Mouse (Mus musculus): ENCODE results near the gene Phf21b. TPM values are rescaled to one million over a fixed set of nuclear protein-coding genes. Genes with fewer than 3 reads are reported as not detected.
"Not testable (repeated sequence)": the region's sequence is repeated elsewhere in the genome, so short reads cannot be mapped to it uniquely, and the experiment has no call there.

The Phf21b gene
- 0.41 TPM in 1 of 2 replicates, not detected in the other for polyA plus RNA-seq (2012; ENCODE audit: insufficient read depth, insufficient read length, missing spikeins)

DNA sequence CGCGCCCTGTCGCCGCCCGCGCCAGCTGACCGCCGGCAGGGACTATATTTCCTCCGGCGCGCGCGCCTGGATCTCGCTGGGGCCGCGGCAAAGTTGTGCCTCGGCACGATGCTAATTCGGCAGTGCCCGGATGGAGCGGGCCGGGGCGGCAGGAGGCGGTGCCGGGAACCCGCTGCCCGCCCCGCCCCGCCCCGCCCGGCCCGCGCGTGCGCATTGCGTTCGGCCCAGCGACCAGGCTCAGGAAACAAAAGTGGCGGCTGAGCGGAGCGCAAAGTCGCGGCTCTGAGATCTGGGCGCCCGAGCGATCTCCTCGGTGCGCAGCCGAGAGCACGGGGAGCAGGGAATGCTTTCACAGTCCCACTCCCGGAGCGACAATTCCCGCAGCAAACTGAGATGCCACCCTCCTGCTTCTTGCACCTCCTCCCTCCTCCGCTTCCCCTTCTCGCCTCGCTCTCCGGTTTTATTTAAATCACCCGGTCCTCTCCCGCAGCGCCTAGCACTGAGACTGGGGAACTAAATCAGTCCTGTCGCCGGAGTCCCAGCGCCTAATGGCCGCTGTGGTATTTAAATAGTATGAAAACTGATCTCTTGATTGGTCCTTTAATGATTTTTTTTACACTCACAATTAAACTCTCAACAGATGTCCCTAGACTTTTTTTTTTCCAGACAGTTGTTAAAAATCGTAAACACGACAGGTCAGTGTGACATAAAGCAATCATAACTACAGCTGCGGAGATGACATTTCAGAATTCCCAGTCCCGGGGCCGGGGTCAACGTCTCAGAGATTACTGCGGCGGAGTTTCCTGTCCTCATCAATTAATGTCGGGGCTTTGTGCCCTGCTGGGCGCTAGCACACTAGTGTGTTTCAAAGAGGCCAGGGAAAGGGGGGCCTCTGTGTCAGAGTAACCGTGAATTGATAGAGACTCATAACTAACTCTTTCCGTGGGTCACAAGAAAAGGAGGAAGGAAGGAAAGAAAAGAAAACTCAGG is at the start of gene Phf21b:
Phf21b (minus strand) TSS at position 44 of the 990 bp plus-strand sequence.
- TF ChIP-seq POLR2A (IDR thresholded peaks at IDR 0.05; ENCODE audit: borderline replicate concordance, low read depth, low read length) (no peak), CTCF (IDR thresholded peaks at IDR 0.05; ENCODE audit: low read depth, low read length) (no peak)
- Histone ChIP-seq H3K4me1 (ENCODE audit: control insufficient read depth, insufficient read depth, low read length) (peaks cover 11% of the 10 kb centered on the region), H3K27ac (ENCODE audit: insufficient read depth, low read depth, low read length) (peak within 1 kb of the TSS; percentile 92), H3K4me3 (ENCODE audit: insufficient read depth, low read length) (peak within 1 kb of the TSS; percentile 97)

DNA sequence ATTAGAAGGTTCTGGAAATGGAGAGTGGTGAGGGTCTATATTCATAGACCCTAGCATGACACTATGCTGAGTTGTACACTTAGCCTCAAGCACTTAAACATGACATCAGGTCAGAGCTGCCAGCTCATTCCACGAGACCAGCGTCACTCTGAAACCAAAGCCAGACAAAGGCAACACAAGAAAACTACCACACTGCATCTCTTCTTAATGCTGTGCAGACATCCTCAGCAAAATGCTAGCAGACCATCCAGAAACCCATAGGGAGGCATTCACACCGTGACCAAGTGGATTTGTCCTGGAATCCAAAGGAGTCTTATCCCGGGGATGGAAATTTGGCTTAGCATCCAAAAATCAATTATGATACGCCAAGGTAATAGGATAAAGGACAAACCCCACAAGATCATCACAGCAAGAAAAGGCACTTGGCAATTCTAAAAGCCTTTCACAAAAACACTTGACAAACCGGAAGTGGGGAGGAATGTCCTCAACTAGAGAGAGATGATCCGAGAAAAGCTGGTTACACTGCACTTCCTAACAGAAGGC is 48.1 kb upstream of the Phf21b start:
- no peak for TF ChIP-seq POLR2A (IDR thresholded peaks at IDR 0.05; ENCODE audit: borderline replicate concordance, low read depth, low read length)
- TF ChIP-seq CTCF (IDR thresholded peaks at IDR 0.05; ENCODE audit: low read depth, low read length) = no peak
- Histone ChIP-seq H3K27ac (ENCODE audit: insufficient read depth, low read depth, low read length) (no peak overlapping the region), H3K4me3 (ENCODE audit: insufficient read depth, low read length) (no peak overlapping the region), H3K4me1 (ENCODE audit: control insufficient read depth, insufficient read depth, low read length) (no peaks in the 10 kb centered on the region)

DNA sequence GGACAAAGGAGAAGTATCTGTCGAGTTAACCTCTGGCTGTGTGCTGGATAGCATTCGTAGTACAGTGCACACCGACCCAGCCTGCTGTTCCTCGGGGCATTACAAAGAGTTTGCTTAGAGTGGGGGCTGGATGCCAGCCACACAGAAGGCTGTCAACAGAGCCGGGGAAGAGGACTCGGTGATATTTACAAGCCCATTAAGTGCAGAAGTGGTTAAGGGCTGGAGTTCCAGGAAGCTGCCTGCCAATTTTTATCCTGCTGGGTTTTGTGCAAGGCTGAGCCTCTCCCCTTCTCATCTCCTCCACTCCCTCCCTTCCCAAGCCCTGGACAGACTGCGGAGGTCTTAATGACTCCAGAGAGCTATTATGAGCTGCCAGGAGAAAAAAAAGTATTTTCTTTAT is 42.2 kb upstream of the Phf21b start:
- Histone ChIP-seq H3K27ac (ENCODE audit: insufficient read depth, low read depth, low read length) (no peak overlapping the region), H3K4me3 (ENCODE audit: insufficient read depth, low read length) (no peak overlapping the region), H3K4me1 (ENCODE audit: control insufficient read depth, insufficient read depth, low read length) (peaks cover 9% of the 10 kb centered on the region)
- TF ChIP-seq CTCF (IDR thresholded peaks at IDR 0.05; ENCODE audit: low read depth, low read length) (no peak), POLR2A (IDR thresholded peaks at IDR 0.05; ENCODE audit: borderline replicate concordance, low read depth, low read length) (no peak)

DNA sequence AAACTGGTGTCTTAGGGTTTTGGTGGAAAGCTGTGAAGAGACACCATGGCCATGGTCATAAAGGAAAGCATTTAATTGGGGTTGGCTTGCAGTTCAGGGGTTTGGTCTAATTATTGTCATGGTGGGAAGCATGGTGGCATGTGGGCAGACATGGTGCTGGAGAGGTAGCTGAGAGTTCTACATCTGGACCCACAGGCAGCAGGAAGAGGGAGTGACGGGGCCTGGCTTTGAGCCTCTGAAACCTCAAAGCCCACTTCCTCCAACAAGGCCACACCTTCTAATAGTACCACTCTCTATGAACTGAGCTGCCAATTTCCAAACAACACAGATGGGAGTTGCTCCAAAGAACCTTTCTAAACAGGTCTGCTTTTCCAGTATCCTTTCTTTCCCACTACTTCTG is 40.8 kb upstream of the Phf21b start:
- Histone ChIP-seq H3K4me1 (ENCODE audit: control insufficient read depth, insufficient read depth, low read length) (peaks cover 9% of the 10 kb centered on the region), H3K27ac (ENCODE audit: insufficient read depth, low read depth, low read length) (no peak overlapping the region), H3K4me3 (ENCODE audit: insufficient read depth, low read length) (no peak overlapping the region)
- TF ChIP-seq CTCF (IDR thresholded peaks at IDR 0.05; ENCODE audit: low read depth, low read length) (no peak), POLR2A (IDR thresholded peaks at IDR 0.05; ENCODE audit: borderline replicate concordance, low read depth, low read length) (no peak)

DNA sequence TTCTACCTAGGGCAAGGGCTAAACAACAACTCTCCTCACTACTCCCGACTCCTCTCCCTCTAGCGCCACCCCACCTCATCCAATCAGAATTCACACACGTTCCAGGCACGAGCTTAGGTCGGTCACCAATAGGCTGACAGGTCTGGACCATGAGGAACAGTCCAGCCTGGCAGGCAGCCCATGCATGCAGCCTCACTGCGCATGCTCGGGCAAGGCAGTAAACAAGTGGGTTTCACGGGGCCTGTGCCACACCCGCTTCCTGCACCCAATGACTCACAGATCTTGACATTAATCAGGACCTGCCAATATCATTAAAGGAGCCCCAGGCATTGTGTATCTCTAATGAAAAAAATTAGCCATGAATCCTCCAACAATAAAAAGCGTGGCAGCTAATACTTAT is 40.4 kb upstream of the Phf21b start:
- not testable (repeated sequence) for H3K27ac ChIP-seq (ENCODE audit: insufficient read depth, low read depth, low read length); H3K4me3 ChIP-seq (ENCODE audit: insufficient read depth, low read length); H3K4me1 ChIP-seq (ENCODE audit: control insufficient read depth, insufficient read depth, low read length)

DNA sequence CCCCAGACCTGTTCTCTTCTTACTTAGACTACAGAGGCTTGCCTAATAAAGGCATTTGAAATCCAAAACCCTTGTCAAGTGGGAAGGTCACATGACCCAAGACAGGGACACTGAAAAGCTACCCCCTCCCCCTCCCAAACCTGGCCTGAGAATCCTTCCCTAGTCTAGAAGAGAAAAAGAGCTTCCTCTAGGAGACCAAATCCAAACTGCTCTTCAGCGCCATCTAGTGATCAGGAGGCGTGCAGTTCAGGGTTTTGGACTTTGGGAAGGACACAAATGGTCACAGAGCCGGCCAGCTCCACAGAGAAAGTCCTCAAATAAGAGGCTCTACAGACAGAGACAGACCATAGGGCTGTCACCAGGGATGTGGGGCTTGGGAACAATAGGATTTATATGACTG is 35.8 kb upstream of the Phf21b start:
- no peak overlapping the region for H3K4me3 ChIP-seq (ENCODE audit: insufficient read depth, low read length)
- H3K4me1 ChIP-seq (ENCODE audit: control insufficient read depth, insufficient read depth, low read length) = peaks cover 10% of the 10 kb centered on the region
- no peak overlapping the region for H3K27ac ChIP-seq (ENCODE audit: insufficient read depth, low read depth, low read length)
- TF ChIP-seq CTCF (IDR thresholded peaks at IDR 0.05; ENCODE audit: low read depth, low read length) (peak; percentile 64), POLR2A (IDR thresholded peaks at IDR 0.05; ENCODE audit: borderline replicate concordance, low read depth, low read length) (no peak)

DNA sequence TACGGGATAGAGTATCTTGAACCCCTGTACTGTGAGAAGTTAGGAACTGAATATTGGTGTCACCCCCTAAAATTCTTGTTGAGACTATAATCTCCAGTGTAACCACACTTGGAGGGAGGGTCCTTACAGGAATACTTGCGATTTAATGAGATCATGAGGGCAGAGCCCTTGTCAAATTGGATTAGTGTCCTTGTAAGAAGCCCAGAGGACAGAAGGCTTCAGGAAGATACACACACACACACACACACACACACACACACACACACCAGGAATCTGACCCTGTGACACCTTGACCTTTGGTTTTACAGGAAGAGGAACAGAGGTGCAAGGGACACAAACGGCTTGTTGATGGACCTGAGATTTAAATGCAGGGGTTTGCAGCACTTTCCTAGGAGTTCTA is 35.4 kb upstream of the Phf21b start:
- no peak overlapping the region for H3K4me3 ChIP-seq (ENCODE audit: insufficient read depth, low read length)
- H3K4me1 ChIP-seq (ENCODE audit: control insufficient read depth, insufficient read depth, low read length) = peaks cover 6% of the 10 kb centered on the region
- TF ChIP-seq POLR2A (IDR thresholded peaks at IDR 0.05; ENCODE audit: borderline replicate concordance, low read depth, low read length) (no peak), CTCF (IDR thresholded peaks at IDR 0.05; ENCODE audit: low read depth, low read length) (no peak)

DNA sequence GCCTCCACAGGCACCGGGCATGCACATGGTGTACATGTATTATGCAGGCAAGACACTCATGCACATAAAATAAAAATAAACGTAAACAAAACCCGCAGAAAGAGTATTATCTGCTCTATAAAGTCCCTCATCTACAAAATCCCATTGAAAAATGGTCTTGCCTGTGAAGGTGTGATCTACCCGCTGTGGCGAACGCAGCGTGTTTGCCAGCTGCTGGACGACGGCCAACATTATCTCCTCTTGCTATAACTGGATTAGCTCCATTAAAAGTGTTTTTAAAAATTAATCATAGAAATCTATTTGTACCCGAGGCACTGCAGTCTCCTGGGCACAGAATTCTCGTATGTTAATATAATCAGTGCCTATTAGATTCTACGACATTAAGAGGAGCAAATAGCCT is 32.2 kb upstream of the Phf21b start:
- peaks cover 5% of the 10 kb centered on the region; the same call in 1 of the 2 replicates for H3K4me1 ChIP-seq (ENCODE audit: control insufficient read depth, insufficient read depth, low read length)
- TF ChIP-seq CTCF (IDR thresholded peaks at IDR 0.05; ENCODE audit: low read depth, low read length) (no peak), POLR2A (IDR thresholded peaks at IDR 0.05; ENCODE audit: borderline replicate concordance, low read depth, low read length) (no peak)
- H3K4me3 ChIP-seq (ENCODE audit: insufficient read depth, low read length) = no peak overlapping the region
- no peak overlapping the region for H3K27ac ChIP-seq (ENCODE audit: insufficient read depth, low read depth, low read length)

More for the DNA sequence above, 35.4 kb upstream of the Phf21b start:
- H3K27ac ChIP-seq (ENCODE audit: insufficient read depth, low read depth, low read length) = no peak overlapping the region

DNA sequence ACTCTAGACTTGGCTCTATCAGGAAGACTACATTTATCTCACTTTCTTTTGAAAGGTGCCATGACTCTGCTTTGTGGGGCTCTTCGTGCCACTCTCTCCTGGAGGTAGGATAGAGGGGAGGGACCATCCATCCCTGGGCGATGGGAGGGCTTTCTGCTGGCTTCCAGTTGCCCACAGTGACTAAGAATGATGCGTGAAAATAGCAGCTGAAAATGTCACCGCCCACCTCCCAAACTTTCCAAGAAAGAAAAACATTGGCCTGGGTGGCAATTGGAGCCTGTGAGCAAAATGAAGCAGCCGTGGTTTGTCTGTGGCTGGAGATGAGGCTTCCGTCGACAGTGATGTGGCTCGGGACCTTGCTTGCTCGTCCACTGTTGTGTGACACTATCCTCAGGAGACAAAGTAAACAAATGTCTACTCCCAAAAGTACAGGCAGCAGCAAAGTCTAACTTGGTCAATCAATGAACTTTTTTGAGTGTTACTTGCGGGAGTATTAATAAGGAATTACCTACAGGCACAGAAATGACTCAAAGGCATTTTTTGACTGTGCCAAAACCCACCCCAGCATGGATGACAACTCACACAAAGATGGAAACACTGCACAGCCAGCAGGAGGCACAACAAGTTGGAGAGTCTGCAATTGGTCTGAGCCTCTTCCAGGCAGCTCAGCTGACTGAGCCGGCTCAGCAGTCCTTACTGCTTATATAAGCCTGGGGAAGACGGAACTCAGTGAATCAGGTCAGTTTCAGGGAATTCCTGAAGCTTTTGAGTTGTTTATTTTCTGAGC is 21.4 kb upstream of the Phf21b start:
- H3K27ac ChIP-seq (ENCODE audit: insufficient read depth, low read depth, low read length) = no peak overlapping the region
- no peaks in the 10 kb centered on the region for H3K4me1 ChIP-seq (ENCODE audit: control insufficient read depth, insufficient read depth, low read length)
- H3K4me3 ChIP-seq (ENCODE audit: insufficient read depth, low read length) = no peak overlapping the region
- TF ChIP-seq POLR2A (IDR thresholded peaks at IDR 0.05; ENCODE audit: borderline replicate concordance, low read depth, low read length) (no peak), CTCF (IDR thresholded peaks at IDR 0.05; ENCODE audit: low read depth, low read length) (no peak)

Data from bone marrow macrophage, adult 2 months (primary cell).